Mouse (Mus musculus): ENCODE data around the gene Slc25a21.

DNA sequence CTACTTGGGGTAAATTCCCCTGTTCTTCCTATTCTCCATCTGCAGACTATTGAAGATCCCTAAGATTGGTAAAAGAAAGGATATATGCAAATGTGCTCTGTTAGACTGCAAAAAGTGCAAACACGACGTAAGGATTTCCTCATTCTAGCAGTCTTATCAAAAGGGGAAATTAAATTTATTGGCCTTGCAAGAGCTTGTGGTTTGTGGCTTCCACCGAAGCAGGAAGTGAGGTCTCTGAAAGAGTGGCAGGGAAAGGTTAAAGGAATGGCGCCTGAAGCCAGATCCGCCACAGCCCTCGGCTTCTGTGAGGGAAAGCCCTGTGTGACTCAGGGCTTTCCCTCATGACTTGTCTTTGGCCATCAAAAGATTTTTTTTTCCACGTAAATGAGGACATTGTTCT is 519.7 kb downstream of the Slc25a21 start:
- TF ChIP-seq POLR2A (IDR thresholded peaks at IDR 0.05; ENCODE audit: borderline replicate concordance, insufficient read depth, low read length) (no peak), CTCF (IDR thresholded peaks at IDR 0.05; ENCODE audit: borderline replicate concordance, insufficient read depth, low read depth, low read length) (no peak)
